Mouse (Mus musculus): Measurements from ENCODE around the gene Lrpprc.

Gene Lrpprc

GRCm38 (mm10) chr17:84672376-84673369 is 117.9 kb downstream of the Lrpprc start:
- no peak for DNase-seq (ENCODE audit: extremely low spot score)

- DNase-seq (ENCODE audit: extremely low spot score) = no peak
Measured at GRCm38 (mm10) chr17:84667848-84668247, 122.7 kb downstream of the Lrpprc start.

GRCm38 (mm10) chr17:84665691-84666090 is 124.9 kb downstream of the Lrpprc start:
- DNase-seq (ENCODE audit: extremely low spot score) = peak; percentile 20

- DNase-seq (ENCODE audit: extremely low spot score) = no peak
Measured at GRCm38 (mm10) chr17:84665053-84665452, 125.5 kb downstream of the Lrpprc start.

- DNase-seq (ENCODE audit: extremely low spot score) = no peak
Measured at GRCm38 (mm10) chr17:84658951-84659350, 131.6 kb downstream of the Lrpprc start.

GRCm38 (mm10) chr17:84658195-84658594 is 132.4 kb downstream of the Lrpprc start:
- DNase-seq (ENCODE audit: extremely low spot score) = peak; percentile 54

- DNase-seq (ENCODE audit: extremely low spot score) = no peak
Measured at GRCm38 (mm10) chr17:84657782-84658181, 132.8 kb downstream of the Lrpprc start.

GRCm38 (mm10) chr17:84657422-84657732 is 133.2 kb downstream of the Lrpprc start:
- DNase-seq (ENCODE audit: extremely low spot score) = no peak

GRCm38 (mm10) chr17:84656653-84657421 is 133.8 kb downstream of the Lrpprc start:
- no peak for DNase-seq (ENCODE audit: extremely low spot score)

- no peak for DNase-seq (ENCODE audit: extremely low spot score)
Measured at GRCm38 (mm10) chr17:84656205-84656604, 134.4 kb downstream of the Lrpprc start.
